ENCODE assay signal across 12 mouse cellular contexts in the genomic region with DNA sequence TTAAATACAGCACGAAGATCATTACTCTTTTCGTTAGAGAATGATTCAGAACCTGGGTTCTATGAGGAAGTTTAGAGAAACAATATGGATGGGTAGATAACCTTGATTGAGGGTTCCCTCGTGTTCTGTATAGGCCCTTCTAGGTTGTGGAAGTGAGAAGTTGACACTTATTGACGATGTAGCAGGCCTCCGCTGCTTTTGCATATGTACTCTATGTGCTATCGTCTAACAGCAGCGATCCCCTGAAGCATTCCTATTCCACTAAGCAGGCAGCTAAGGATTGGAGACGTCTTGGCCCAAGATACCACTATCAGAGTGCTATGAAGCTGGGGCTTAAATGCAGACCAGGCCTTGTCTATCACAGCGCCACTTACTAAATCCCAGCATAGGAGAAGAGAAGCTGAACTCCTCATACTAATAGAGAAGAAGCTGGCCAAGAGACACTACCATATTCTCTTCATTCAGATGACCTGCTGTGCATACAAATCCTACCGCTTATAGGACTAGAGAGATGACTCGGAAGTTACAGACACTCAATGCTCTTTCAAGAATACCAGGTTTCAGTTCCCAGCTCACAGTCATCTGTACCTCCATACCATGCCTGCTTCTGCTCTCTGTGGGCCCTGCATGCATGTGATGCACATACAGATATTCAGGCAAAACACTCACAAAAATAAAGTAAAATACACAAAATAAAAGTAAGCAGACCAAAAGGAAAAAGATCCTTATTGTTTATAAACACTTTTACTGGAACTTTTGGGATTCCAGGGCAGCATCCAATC. TPM values are rescaled to one million over a fixed set of nuclear protein-coding genes. Genes with fewer than 3 reads are reported as not detected.
DNase-seq lines count a peak whose midpoint lies in the region; ATAC-seq and TF ChIP-seq lines count a peak whose summit lies in the region.
"Had no signal": no experiment of that assay in that cellular context is flagged by ENCODE, and none has a peak within 500 bp of the region (broad histone marks: within the 10 kb centered on the region; RNA-seq: fewer than 3 reads in every experiment).

No protein-coding gene starts in this region.

- no peaks in the 10 kb centered on the region for H3K36me3 ChIP-seq in hindbrain, embryonic 10.5 days
- H3K36me3 ChIP-seq in hindbrain, embryonic 11.5 days (ENCODE audit: control insufficient read depth, insufficient read depth, low read length): no peaks in the 10 kb centered on the region
- H3K36me3 ChIP-seq in forebrain, embryonic 12.5 days (replicated peaks): no peaks in the 10 kb centered on the region
- no peaks in the 10 kb centered on the region for H3K36me3 ChIP-seq in hindbrain, embryonic 16.5 days (ENCODE audit: control insufficient read depth, insufficient read depth, low read length)
- H3K36me3 ChIP-seq in midbrain, postnatal 0 days (ENCODE audit: insufficient read depth, low read length): no peaks in the 10 kb centered on the region
- H3K36me3 ChIP-seq: liver, embryonic 15.5 days; stomach, embryonic 15.5 days had no signal

- H3K4me2 ChIP-seq in hindbrain, embryonic 11.5 days (replicated peaks; ENCODE audit: low read depth, low read length): no peak overlapping the region
- peak overlapping the region; percentile 36 for H3K4me2 ChIP-seq in forebrain, embryonic 12.5 days
- H3K4me2 ChIP-seq in hindbrain, embryonic 16.5 days (ENCODE audit: low read length): peak overlapping the region; percentile 45
- H3K4me2 ChIP-seq in midbrain, postnatal 0 days (ENCODE audit: low read depth, low read length, poor library complexity, severe bottlenecking): peak overlapping the region; percentile 29
- H3K4me2 ChIP-seq: liver, embryonic 15.5 days; stomach, embryonic 15.5 days had no signal

- no peak overlapping the region for H3K9ac ChIP-seq in hindbrain, embryonic 11.5 days (ENCODE audit: low read depth, low read length)
- no peak overlapping the region for H3K9ac ChIP-seq in forebrain, embryonic 12.5 days
- no peak overlapping the region for H3K9ac ChIP-seq in hindbrain, embryonic 16.5 days (ENCODE audit: low read depth, low read length)
- H3K9ac ChIP-seq in midbrain, postnatal 0 days (replicated peaks; ENCODE audit: low read length, poor library complexity, severe bottlenecking): no peak overlapping the region
- H3K9ac ChIP-seq: liver, embryonic 15.5 days; stomach, embryonic 15.5 days had no signal

- TF ChIP-seq CTCF in midbrain, postnatal 0 days (IDR thresholded peaks at IDR 0.05): no peak

- ATAC-seq in hindbrain, embryonic 11.5 days (ENCODE audit: low FRiP score): no peak
- ATAC-seq in forebrain, embryonic 12.5 days (ENCODE audit: low FRiP score): peak; percentile 32; the same call in 1 of the 2 replicates
- ATAC-seq in hindbrain, embryonic 16.5 days: peak; percentile 63
- ATAC-seq in midbrain, postnatal 0 days (ENCODE audit: low FRiP score): peak; percentile 52; the same call in 1 of the 2 replicates

- no peak for DNase-seq in hindbrain, embryonic 10.5 days (ENCODE audit: low spot score)
- no peak for DNase-seq in hindbrain, embryonic 11.5 days (ENCODE audit: low spot score)
- no peak for DNase-seq in midbrain, postnatal 0 days (ENCODE audit: low spot score)
- no peak for DNase-seq in Muller cell, postnatal 12 days (ENCODE audit: inconsistent ontology term)
- no peak for DNase-seq in lung, postnatal 36 days
- DNase-seq in adrenal gland, adult 18-20 months (ENCODE audit: low spot score in 2 of 2): no peak
- DNase-seq: lung, postnatal 14 days had no signal

- H3K27me3 ChIP-seq in hindbrain, embryonic 10.5 days (ENCODE audit: insufficient read depth, poor library complexity, severe bottlenecking): no peaks in the 10 kb centered on the region
- no peaks in the 10 kb centered on the region for H3K27me3 ChIP-seq in hindbrain, embryonic 11.5 days (ENCODE audit: control insufficient read depth, insufficient read depth, low read length)
- H3K27me3 ChIP-seq in forebrain, embryonic 12.5 days: no peaks in the 10 kb centered on the region
- no peaks in the 10 kb centered on the region for H3K27me3 ChIP-seq in hindbrain, embryonic 16.5 days (replicated peaks; ENCODE audit: control insufficient read depth, insufficient read depth, low read length)
- H3K27me3 ChIP-seq in midbrain, postnatal 0 days (ENCODE audit: insufficient read depth, low read length): no peaks in the 10 kb centered on the region
- H3K27me3 ChIP-seq: liver, embryonic 15.5 days; stomach, embryonic 15.5 days had no signal

- H3K4me3 ChIP-seq in hindbrain, embryonic 10.5 days: no peak overlapping the region
- H3K4me3 ChIP-seq in hindbrain, embryonic 11.5 days (ENCODE audit: low read depth, low read length): no peak overlapping the region
- H3K4me3 ChIP-seq in forebrain, embryonic 12.5 days (replicated peaks): no peak overlapping the region
- peak overlapping the region; percentile 21 for H3K4me3 ChIP-seq in hindbrain, embryonic 16.5 days (ENCODE audit: low read length)
- peak overlapping the region; percentile 16; the same call in 1 of the 2 replicates for H3K4me3 ChIP-seq in midbrain, postnatal 0 days (ENCODE audit: low read depth, low read length)
- H3K4me3 ChIP-seq: liver, embryonic 15.5 days; stomach, embryonic 15.5 days had no signal

- WGBS in hindbrain, embryonic 10.5 days: 70% methylated on average over 11 of the region's 11 CpGs
- 73% methylated on average over 11 of the region's 11 CpGs for WGBS in hindbrain, embryonic 11.5 days
- 68% methylated on average over 11 of the region's 11 CpGs for WGBS in forebrain, embryonic 12.5 days
- WGBS in hindbrain, embryonic 16.5 days: 55% methylated on average over 11 of the region's 11 CpGs
- WGBS in midbrain, postnatal 0 days: 49% methylated on average over 11 of the region's 11 CpGs

- no peaks in the 10 kb centered on the region for H3K9me3 ChIP-seq in hindbrain, embryonic 10.5 days
- H3K9me3 ChIP-seq in hindbrain, embryonic 11.5 days (ENCODE audit: control insufficient read depth, low read length): no peaks in the 10 kb centered on the region
- no peaks in the 10 kb centered on the region for H3K9me3 ChIP-seq in forebrain, embryonic 12.5 days
- no peaks in the 10 kb centered on the region for H3K9me3 ChIP-seq in hindbrain, embryonic 16.5 days (ENCODE audit: control insufficient read depth, low read length)
- H3K9me3 ChIP-seq in midbrain, postnatal 0 days (ENCODE audit: low read length): no peaks in the 10 kb centered on the region
- H3K9me3 ChIP-seq: liver, embryonic 15.5 days; stomach, embryonic 15.5 days had no signal

- H3K27ac ChIP-seq in hindbrain, embryonic 10.5 days: peak overlapping the region; percentile 16; the same call in 1 of the 2 replicates
- H3K27ac ChIP-seq in hindbrain, embryonic 11.5 days (ENCODE audit: low read depth, low read length): no peak overlapping the region
- peak overlapping the region; percentile 56 for H3K27ac ChIP-seq in forebrain, embryonic 12.5 days
- peak overlapping the region; percentile 48 for H3K27ac ChIP-seq in hindbrain, embryonic 16.5 days (ENCODE audit: low read depth, low read length)
- H3K27ac ChIP-seq in midbrain, postnatal 0 days (ENCODE audit: low read depth, low read length): peak overlapping the region; percentile 55
- H3K27ac ChIP-seq: kidney, postnatal 0 days; liver, embryonic 15.5 days; stomach, embryonic 15.5 days had no signal

- H3K4me1 ChIP-seq in hindbrain, embryonic 10.5 days (replicated peaks): peaks cover 38% of the 10 kb centered on the region
- H3K4me1 ChIP-seq in hindbrain, embryonic 11.5 days (replicated peaks; ENCODE audit: control insufficient read depth, insufficient read depth, low read length): no peaks in the 10 kb centered on the region
- peaks cover 31% of the 10 kb centered on the region for H3K4me1 ChIP-seq in forebrain, embryonic 12.5 days
- H3K4me1 ChIP-seq in hindbrain, embryonic 16.5 days (ENCODE audit: control insufficient read depth, insufficient read depth, low read depth, low read length): peaks cover 14% of the 10 kb centered on the region
- peaks cover 4% of the 10 kb centered on the region; the same call in 1 of the 2 replicates for H3K4me1 ChIP-seq in midbrain, postnatal 0 days (ENCODE audit: insufficient read depth, low read length)
- H3K4me1 ChIP-seq: liver, embryonic 15.5 days; stomach, embryonic 15.5 days had no signal

RNA-seq across cellular contexts. Expression of a gene that starts 23.0 kb away (rescaled TPM):
- polyA plus RNA-seq in hindbrain, embryonic 10.5 days (2016; fragmentation: Nextera tagmentation; extraction: Ambion mirVana): 2.1 and 4.5 TPM in 2 replicates
- polyA plus RNA-seq in hindbrain, embryonic 11.5 days (2014; fragmentation: Nextera tagmentation; extraction: Ambion mirVana): 4.0 and 4.8 TPM in 2 replicates
- 4.6 and 5.4 TPM in 2 replicates for polyA plus RNA-seq in forebrain, embryonic 12.5 days (2016; fragmentation: Nextera tagmentation; extraction: Ambion mirVana)
- polyA plus RNA-seq in hindbrain, embryonic 16.5 days (2015; fragmentation: Nextera tagmentation; extraction: Ambion mirVana): 3.2 and 3.9 TPM in 2 replicates
- total RNA-seq in midbrain, postnatal 0 days (2014; rRNA removed): 6.1 and 6.4 TPM in 2 replicates
- polyA plus RNA-seq in midbrain, postnatal 0 days (2015; fragmentation: Nextera tagmentation; extraction: Ambion mirVana): 2.8 and 2.9 TPM in 2 replicates
- total RNA-seq in adrenal gland, adult 18-20 months (2021): under 1 TPM in 1 of 2 experiments, not detected in 1; 0.16 TPM
- polyA plus RNA-seq: liver, embryonic 15.5 days had no signal

Comparison
In these comparisons a context has a peak if more than half of its experiments do, and no peak if none do; other contexts are left out.
1. H3K4me3 ChIP-seq: peak in hindbrain, embryonic 16.5 days (single experiment) and midbrain, postnatal 0 days (single experiment); none in hindbrain, embryonic 10.5 days (single experiment), hindbrain, embryonic 11.5 days (single experiment) and forebrain, embryonic 12.5 days (single experiment).